Mouse (Mus musculus) heart, postnatal 25 days (tissue): ENCODE measurements around the gene Homer1. TPM values are rescaled to one million over a fixed set of nuclear protein-coding genes. Genes with fewer than 3 reads are reported as not detected.

Source experiments
- DNase-seq: peaks from one replicate; pipeline ENCODE4 v3.0.0; 2022; ENCODE audit warnings: low spot score
- intact Hi-C: fragments of 180-260 bp; cut with DNase I; formaldehyde crosslinking; loops from one replicate; pipeline ENCODE4 v1.15.1; 2025
- total RNA-seq, 2 experiments: library from RNA; stranded (reverse); gene quantifications; 2 replicates each; pipeline ENCODE4 v1.2.3; 2021

The Homer1 gene
- 10 to 100 TPM; 61.1 to 63.8 TPM for total RNA-seq

- DNase-seq, result no peak
- intact Hi-C loops, result no loop called here
Observed at GRCm38 (mm10) chr13:93299316-93299715, at the start of gene Homer1. Gene Homer1, plus strand, starts transcription at chr13:93299635.

GRCm38 (mm10) chr13:93251732-93252131, 47.7 kb upstream of the Homer1 start:
- no peak for DNase-seq
- intact Hi-C loops, result no loop called here

- no peak for DNase-seq
- intact Hi-C loops, result no loop called here
Observed at GRCm38 (mm10) chr13:93252175-93252574, 47.3 kb upstream of the Homer1 start.

DNA sequence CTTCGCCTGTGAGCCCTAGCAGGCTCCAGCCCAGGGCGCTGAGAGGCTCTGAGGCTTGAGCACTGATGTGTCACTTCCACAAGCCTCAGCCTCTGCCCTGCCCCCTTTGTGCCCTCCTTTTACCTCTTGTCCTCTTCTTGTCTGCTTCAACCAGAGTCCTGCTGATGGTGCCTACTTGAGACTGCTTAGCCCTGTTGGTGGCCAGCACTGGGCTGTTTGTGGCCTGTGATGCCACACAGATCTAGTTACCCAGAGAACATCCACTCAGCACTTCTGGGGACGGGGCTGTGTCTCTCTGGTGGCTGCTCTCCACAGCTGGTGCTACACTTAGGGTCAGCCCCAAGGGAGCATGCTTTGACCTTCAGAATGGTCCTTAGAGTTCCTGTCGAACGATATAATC, 46.5 kb upstream of the Homer1 start:
- intact Hi-C loops, result no loop called here
- no peak for DNase-seq

GRCm38 (mm10) chr13:93267151-93267550, 32.3 kb upstream of the Homer1 start:
- intact Hi-C loops, result no loop called here
- no peak for DNase-seq

GRCm38 (mm10) chr13:93300581-93300980, 1.1 kb downstream of the Homer1 start:
- intact Hi-C loops, result loop anchor here (5.0 kb wide), 2 partner anchors 108 to 687 kb away; partner anchors contain the start of gene Tent2
- DNase-seq, result no peak

DNA sequence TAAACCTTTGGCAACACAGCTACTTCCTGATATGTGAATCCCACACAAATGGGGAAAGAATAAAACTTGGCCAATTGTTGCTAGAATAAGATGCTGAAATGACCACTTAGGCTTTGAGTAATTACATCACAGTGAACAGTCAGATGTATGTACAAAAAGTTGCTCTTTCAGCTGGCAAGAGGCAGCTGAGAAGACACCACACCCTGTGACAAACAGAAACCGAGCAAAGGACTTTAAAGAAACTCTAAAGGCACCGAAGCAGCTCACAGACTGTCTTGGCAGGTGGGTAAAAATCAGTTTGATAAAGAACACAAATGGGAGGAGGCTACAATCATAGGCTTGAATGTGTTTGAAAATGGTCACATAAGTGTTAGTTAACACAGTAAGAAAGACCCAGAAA, 1.6 kb downstream of the Homer1 start:
- intact Hi-C loops, result loop anchor here (5.0 kb wide), 2 partner anchors 109 to 686 kb away; partner anchors contain the start of gene Tent2
- DNase-seq, result no peak

- intact Hi-C loops, result loop anchor here (5.0 kb wide), 2 partner anchors 111 to 684 kb away; partner anchors contain the start of gene Tent2
- no peak for DNase-seq
Observed at GRCm38 (mm10) chr13:93302846-93303562, 3.6 kb downstream of the Homer1 start.

- intact Hi-C loops, result loop anchor here (1.0 to 5.0 kb wide), 3 partner anchors 111 to 684 kb away; partner anchors contain the start of genes Jmy and Tent2
- DNase-seq, result peak; percentile 91
Observed at GRCm38 (mm10) chr13:93303563-93304250, 4.3 kb downstream of the Homer1 start.

- no peak for DNase-seq
Observed at GRCm38 (mm10) chr13:93304251-93305001, 5.0 kb downstream of the Homer1 start.

DNA sequence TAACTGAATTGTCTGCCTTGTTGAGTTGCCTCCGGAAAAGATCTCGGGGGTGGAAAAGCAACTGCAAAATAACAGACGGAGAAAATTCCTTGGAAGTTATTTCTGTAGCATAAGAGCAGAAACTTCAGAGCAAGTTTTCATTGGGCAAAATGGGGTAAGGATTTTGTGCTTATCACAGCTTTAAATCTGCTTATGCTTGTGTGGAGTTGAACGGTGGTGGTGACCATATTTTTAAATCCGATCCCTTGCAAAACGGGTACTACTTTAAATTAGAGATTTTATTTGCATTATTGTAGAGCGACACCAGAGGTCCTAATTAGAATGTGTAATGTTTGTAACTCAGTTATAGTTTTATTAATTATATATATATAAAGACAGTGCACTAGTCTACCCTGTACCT, 5.7 kb downstream of the Homer1 start:
- intact Hi-C loops, result loop anchor here (5.0 kb wide), 1 partner anchor 307 kb away; no protein-coding TSS in a partner anchor
- DNase-seq, result no peak

More at GRCm38 (mm10) chr13:93304251-93305001, 5.0 kb downstream of the Homer1 start:
- intact Hi-C loops, result loop anchor here (1.0 to 5.0 kb wide), 4 partner anchors 112 to 683 kb away; partner anchors contain the start of genes Jmy and Tent2

DNA sequence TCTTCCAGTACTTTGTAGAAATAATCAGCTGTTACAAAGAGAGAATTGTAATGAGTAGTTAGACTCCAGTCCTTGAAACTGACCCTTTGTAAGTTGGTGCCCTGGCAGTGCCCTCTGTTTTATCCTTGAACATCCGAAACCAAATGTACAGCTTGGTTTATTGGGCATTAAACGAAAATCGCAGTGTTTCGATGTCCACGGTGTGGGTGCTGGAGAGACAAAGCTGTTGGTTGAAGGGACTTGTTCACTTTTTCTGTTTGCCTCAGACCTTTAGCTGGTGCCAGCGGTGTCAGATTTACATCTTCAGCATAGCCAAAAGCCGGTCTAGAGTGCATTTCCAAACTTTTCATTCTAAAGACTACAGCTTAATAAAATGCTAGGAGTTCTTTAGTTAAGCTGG, 6.2 kb downstream of the Homer1 start:
- DNase-seq, result no peak
- intact Hi-C loops, result loop anchor here (2.0 to 5.0 kb wide), 2 partner anchors 91 to 307 kb away; no protein-coding TSS in a partner anchor

GRCm38 (mm10) chr13:93306545-93306944, 7.1 kb downstream of the Homer1 start:
- DNase-seq, result no peak
- intact Hi-C loops, result loop anchor here (2.0 to 5.0 kb wide), 2 partner anchors 90 to 306 kb away; no protein-coding TSS in a partner anchor

- intact Hi-C loops, result loop anchor here (2.0 to 5.0 kb wide), 2 partner anchors 89 to 305 kb away; no protein-coding TSS in a partner anchor
Observed at GRCm38 (mm10) chr13:93307700-93308099, 8.3 kb downstream of the Homer1 start.

GRCm38 (mm10) chr13:93309295-93309694, 9.9 kb downstream of the Homer1 start:
- intact Hi-C loops, result loop anchor here (5.0 kb wide), 1 partner anchor 303 kb away; no protein-coding TSS in a partner anchor
- no peak for DNase-seq

More at GRCm38 (mm10) chr13:93307700-93308099, 8.3 kb downstream of the Homer1 start:
- no peak for DNase-seq

GRCm38 (mm10) chr13:93312518-93312917, 13.1 kb downstream of the Homer1 start:
- no peak for DNase-seq
- intact Hi-C loops, result no loop called here

- DNase-seq, result no peak
- intact Hi-C loops, result no loop called here
Observed at GRCm38 (mm10) chr13:93314322-93314721, 14.9 kb downstream of the Homer1 start.

GRCm38 (mm10) chr13:93320089-93320488, 20.7 kb downstream of the Homer1 start:
- DNase-seq, result no peak
- intact Hi-C loops, result no loop called here

GRCm38 (mm10) chr13:93326326-93326725, 26.9 kb downstream of the Homer1 start:
- intact Hi-C loops, result no loop called here
- no peak for DNase-seq

GRCm38 (mm10) chr13:93331721-93332120, 32.3 kb downstream of the Homer1 start:
- no peak for DNase-seq
- intact Hi-C loops, result loop anchor here (10.0 kb wide), 1 partner anchor 283 kb away; no protein-coding TSS in a partner anchor
